Mouse (Mus musculus) liver, adult 2 months (tissue): Measurements from ENCODE around the gene Gm9789. TPM values are rescaled to one million over a fixed set of nuclear protein-coding genes. Genes with fewer than 3 reads are reported as not detected.
"Not testable (repeated sequence)": the region's sequence is repeated elsewhere in the genome, so short reads cannot be mapped to it uniquely, and the experiment has no call there.

Experiments
- DNase-seq: peaks from one replicate; pipeline ENCODE4 v3.0.0-alpha.2; 2011; ENCODE audit warnings: low read depth, low spot score; ENCODE audit errors: extremely low read depth
- H3K27ac ChIP-seq: fragments of 200-500 bp; replicated peaks from 2 replicates; pipeline ENCODE4 v1.5.1; 2012; ENCODE audit warnings: low read depth, mild to moderate bottlenecking, control low read depth, inconsistent platforms, low read length; ENCODE audit not compliant: insufficient read depth
- H3K27me3 ChIP-seq: fragments of 200-500 bp; 2 replicates; pipeline ENCODE4 v1.6.1; 2012; ENCODE audit warnings: mild to moderate bottlenecking, moderate library complexity, low read length, inconsistent platforms; ENCODE audit not compliant: control insufficient read depth, insufficient read depth
- H3K36me3 ChIP-seq: fragments of 200-500 bp; 2 replicates; pipeline ENCODE4 v1.6.1; 2012; ENCODE audit warnings: low read length, inconsistent platforms; ENCODE audit not compliant: control insufficient read depth, insufficient read depth
- H3K4me1 ChIP-seq: fragments of 200-500 bp; 2 replicates; pipeline ENCODE4 v1.6.1; 2011; ENCODE audit warnings: low read length; ENCODE audit not compliant: control insufficient read depth, insufficient read depth
- H3K4me3 ChIP-seq: fragments of 200-500 bp; 2 replicates; pipeline ENCODE4 v1.5.1; 2011; ENCODE audit warnings: low read depth, mild to moderate bottlenecking, control low read depth, low read length, moderate library complexity; ENCODE audit not compliant: insufficient read depth
- H3K79me2 ChIP-seq: fragments of 200-500 bp; 2 replicates; pipeline ENCODE4 v1.6.1; 2012; ENCODE audit warnings: inconsistent platforms, mild to moderate bottlenecking, low read length, moderate library complexity; ENCODE audit not compliant: control insufficient read depth, insufficient read depth
- H3K9ac ChIP-seq: fragments of 200-500 bp; 2 replicates; pipeline ENCODE4 v1.6.1; 2012; ENCODE audit warnings: low read depth, mild to moderate bottlenecking, control low read depth, inconsistent platforms, low read length
- CTCF ChIP-seq: fragments of 200-500 bp; IDR thresholded peaks from 2 replicates; pipeline ENCODE4 v1.5.1; 2011; ENCODE audit warnings: low read depth, low read length, control low read depth
- POLR2A ChIP-seq: fragments of 200-500 bp; IDR thresholded peaks from 2 replicates; pipeline ENCODE4 v1.6.1; 2011; ENCODE audit warnings: low read length, control low read depth; ENCODE audit not compliant: insufficient read depth; ENCODE audit errors: extremely low read depth
- WGBS: fragments of 180-500 bp; shearing (Covaris S2); methylation state at CpG from one replicate; pipeline ENCODE4 v1.1.7; 2018; 5-methylcytosine and 5-hydroxymethylcytosine counted together
- polyA plus RNA-seq: library from polyadenylated mRNA; depleted of rRNA; stranded (reverse); fragments of >200 nt; gene quantifications from 2 replicates; pipeline ENCODE4 v1.2.3, GENCODE M21; 2012; rRNA removed
- total RNA-seq: library from RNA; depleted of rRNA; stranded (reverse); fragments of >200 nt; gene quantifications from 2 replicates; pipeline ENCODE4 v1.2.3, GENCODE M21; 2014; rRNA removed

Gm9789 gene
- total RNA-seq = not detected in 2 replicates
- polyA plus RNA-seq = not detected in 2 replicates

DNA sequence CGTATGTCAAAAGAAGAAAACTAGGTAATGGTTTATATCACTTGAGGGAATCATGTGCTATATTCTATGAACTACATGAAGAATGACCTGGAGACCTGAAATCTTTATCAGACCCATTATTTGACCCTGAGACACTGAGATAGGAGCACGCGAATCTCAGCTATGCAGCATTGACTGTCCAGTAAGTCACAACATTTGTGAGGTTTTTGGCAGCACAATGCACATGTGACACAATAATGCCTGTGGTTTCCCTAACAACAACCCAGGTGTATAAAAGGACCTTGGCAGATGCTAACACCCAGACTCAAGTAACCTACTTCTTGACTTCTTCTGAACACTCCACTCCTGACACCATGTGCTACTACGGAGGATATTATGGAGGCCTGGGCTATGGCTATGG, at the start of gene Gm9789:
Gene Gm9789, plus strand, starts transcription at position 301 of the 400 bp plus-strand sequence.
- TF ChIP-seq POLR2A = no peak
- no peak for TF ChIP-seq CTCF
- H3K79me2 ChIP-seq = no peaks in the 10 kb centered on the region

DNA sequence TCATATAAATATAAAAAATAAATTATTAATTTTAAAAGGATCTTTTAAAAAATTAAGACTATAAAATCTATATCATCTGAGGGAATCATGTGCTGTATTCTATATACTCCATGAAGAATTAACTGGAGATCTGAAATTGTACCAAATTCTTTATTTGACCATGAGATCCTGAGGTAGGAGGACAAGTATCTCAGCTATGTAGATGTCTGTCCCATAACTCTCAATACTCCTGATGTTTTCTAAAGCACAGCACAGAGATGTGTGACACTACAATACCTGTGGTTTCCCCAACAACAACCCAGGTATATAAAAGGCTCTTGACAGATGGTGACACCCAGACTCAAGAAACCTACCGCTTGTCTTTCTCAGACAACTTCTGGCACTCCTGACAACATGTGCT, 17.2 kb upstream of the Gm9789 start, which contains the start of gene Gm6358:
Gene Gm6358, plus strand, starts transcription at position 301 of the 400 bp plus-strand sequence.
- Histone ChIP-seq H3K4me3 (no peak within 1 kb of the TSS), H3K27me3 (no peaks in the 10 kb centered on the region), H3K36me3 (no peaks in the 10 kb centered on the region), H3K79me2 (no peaks in the 10 kb centered on the region), H3K9ac (no peak within 1 kb of the TSS), H3K4me1 (no peaks in the 10 kb centered on the region), H3K27ac (no peak within 1 kb of the TSS)
- TF ChIP-seq CTCF (no peak), POLR2A (no peak)
- no peak for DNase-seq
- 79% methylated on average over 1 of the region's 1 CpGs for WGBS

More for the DNA sequence above, at the start of gene Gm9789:
- Histone ChIP-seq H3K36me3 (no peaks in the 10 kb centered on the region), H3K9ac (no peak within 1 kb of the TSS), H3K27ac (no peak within 1 kb of the TSS), H3K27me3 (no peaks in the 10 kb centered on the region), H3K4me3 (no peak within 1 kb of the TSS), H3K4me1 (no peaks in the 10 kb centered on the region)
- WGBS = 77% methylated on average over 4 of the region's 4 CpGs
- DNase-seq = no peak

DNA sequence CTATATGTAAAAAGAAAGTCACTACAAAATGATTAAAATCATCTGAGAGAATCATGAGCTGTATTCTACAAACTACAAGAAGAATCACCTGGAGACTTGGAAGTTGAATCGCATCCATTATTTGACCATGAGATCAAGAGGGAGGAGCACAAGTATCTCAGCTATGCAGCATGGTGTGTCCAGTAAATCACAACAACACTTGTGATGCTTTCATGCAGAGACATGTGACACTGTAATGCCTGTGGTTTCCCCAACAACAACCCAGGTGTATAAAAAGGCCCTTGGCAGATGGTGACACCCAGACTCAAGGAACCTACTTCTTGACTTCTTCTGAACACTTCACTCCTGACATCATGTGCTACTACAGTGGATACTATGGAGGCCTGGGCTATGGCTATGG, 7.0 kb upstream of the Gm9789 start, which contains the start of gene Gm10061:
Gene Gm10061, plus strand, starts transcription at position 301 of the 400 bp plus-strand sequence.
- Histone ChIP-seq H3K27me3 (no peaks in the 10 kb centered on the region), H3K9ac (no peak within 1 kb of the TSS), H3K79me2 (no peaks in the 10 kb centered on the region), H3K4me3 (no peak within 1 kb of the TSS), H3K36me3 (no peaks in the 10 kb centered on the region), H3K4me1 (no peaks in the 10 kb centered on the region), H3K27ac (no peak within 1 kb of the TSS)
- no peak for TF ChIP-seq POLR2A
- no peak for TF ChIP-seq CTCF
- 92% methylated on average over 1 of the region's 1 CpGs for WGBS
- no peak for DNase-seq

GRCm38 (mm10) chr16:89169190-89169589, 11.4 kb downstream of the Gm9789 start, which contains the start of gene Gm7735:
Gene Gm7735 (plus strand): TSS chr16:89169490.
- H3K27ac ChIP-seq, H3K4me3 ChIP-seq, H3K27me3 ChIP-seq, H3K79me2 ChIP-seq, DNase-seq, H3K9ac ChIP-seq, H3K36me3 ChIP-seq, H3K4me1 ChIP-seq: not testable (repeated sequence)

GRCm38 (mm10) chr16:89174435-89174834, 16.7 kb downstream of the Gm9789 start, which contains the start of gene 1110057P08Rik:
Gene 1110057P08Rik (plus strand): TSS chr16:89174735.
- Histone ChIP-seq H3K4me1 (no peaks in the 10 kb centered on the region), H3K9ac (no peak within 1 kb of the TSS), H3K36me3 (no peaks in the 10 kb centered on the region), H3K4me3 (no peak within 1 kb of the TSS), H3K79me2 (no peaks in the 10 kb centered on the region), H3K27me3 (no peaks in the 10 kb centered on the region), H3K27ac (no peak within 1 kb of the TSS)
- TF ChIP-seq POLR2A (no peak), CTCF (no peak)
- no peak for DNase-seq
- WGBS = 59% methylated on average over 2 of the region's 2 CpGs

DNA sequence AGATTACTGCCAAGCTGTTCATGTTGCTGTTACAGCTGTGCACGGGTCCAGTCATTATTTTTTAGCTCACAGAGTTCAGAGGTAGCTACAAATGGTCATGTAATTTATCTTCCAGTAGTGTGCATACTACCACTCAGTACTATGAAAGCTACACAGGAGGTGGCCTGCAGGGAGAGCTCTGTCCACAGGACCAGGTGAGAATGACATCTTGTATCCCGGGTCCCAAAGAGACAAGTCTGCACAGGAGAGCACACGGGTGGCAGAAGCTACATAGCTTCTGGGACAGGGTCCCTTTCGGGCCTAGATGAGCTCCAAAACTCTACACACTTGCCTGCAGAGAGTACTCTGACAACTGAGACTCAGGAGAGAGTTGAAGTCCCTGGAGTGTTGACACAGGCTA, 30.9 kb downstream of the Gm9789 start:
- Histone ChIP-seq H3K9ac (no peak overlapping the region), H3K79me2 (no peaks in the 10 kb centered on the region), H3K36me3 (no peaks in the 10 kb centered on the region), H3K4me1 (no peaks in the 10 kb centered on the region), H3K27me3 (no peaks in the 10 kb centered on the region), H3K4me3 (no peak overlapping the region), H3K27ac (no peak overlapping the region)
- DNase-seq = no peak
- TF ChIP-seq CTCF = no peak
- TF ChIP-seq POLR2A = no peak
- 71% methylated on average over 4 of the region's 4 CpGs for WGBS
